Mouse (Mus musculus): Measurements from ENCODE around the gene Sipa1l3. TPM values are rescaled to one million over a fixed set of nuclear protein-coding genes. Genes with fewer than 3 reads are reported as not detected.

Gene Sipa1l3
- polyA plus RNA-seq, 1 experiment, result 63.3 TPM

DNA sequence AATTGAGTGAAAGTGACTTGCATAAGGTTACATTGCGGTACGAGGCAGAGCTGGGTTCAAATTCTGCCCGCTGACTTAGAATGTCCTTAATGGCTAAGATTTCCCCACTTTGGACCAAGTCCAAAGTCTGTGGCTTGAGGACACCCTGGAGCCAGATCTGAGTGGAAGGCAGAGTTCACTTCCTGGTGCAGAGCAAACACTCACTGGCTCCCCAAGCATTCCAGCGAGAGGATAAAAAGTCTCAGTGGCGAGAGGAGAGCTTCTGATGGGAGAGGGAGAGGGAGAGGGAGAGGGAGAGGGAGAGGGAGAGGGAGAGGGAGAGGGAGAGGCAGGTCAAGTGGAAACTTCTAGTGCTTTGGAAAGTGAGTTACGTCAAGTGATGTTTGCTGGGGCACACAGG, 100.2 kb downstream of the Sipa1l3 start:
- TF ChIP-seq POLR2A (IDR thresholded peaks at IDR 0.05; ENCODE audit: borderline replicate concordance, insufficient read depth, low read length) (no peak), CTCF (IDR thresholded peaks at IDR 0.05; ENCODE audit: borderline replicate concordance, insufficient read depth, low read depth, low read length) (no peak)
- Histone ChIP-seq H3K4me3 (replicated peaks; ENCODE audit: insufficient read depth, low read depth, low read length) (no peak overlapping the region), H3K27ac (ENCODE audit: insufficient read depth, low read length) (no peak overlapping the region), H3K27me3 (ENCODE audit: control insufficient read depth, insufficient read depth, low read length) (no peaks in the 10 kb centered on the region), H3K4me1 (ENCODE audit: control insufficient read depth, insufficient read depth, low read length) (peaks cover 17% of the 10 kb centered on the region)
- 76% methylated on average over 6 of the region's 6 CpGs for WGBS
- DNase-seq, result no peak

DNA sequence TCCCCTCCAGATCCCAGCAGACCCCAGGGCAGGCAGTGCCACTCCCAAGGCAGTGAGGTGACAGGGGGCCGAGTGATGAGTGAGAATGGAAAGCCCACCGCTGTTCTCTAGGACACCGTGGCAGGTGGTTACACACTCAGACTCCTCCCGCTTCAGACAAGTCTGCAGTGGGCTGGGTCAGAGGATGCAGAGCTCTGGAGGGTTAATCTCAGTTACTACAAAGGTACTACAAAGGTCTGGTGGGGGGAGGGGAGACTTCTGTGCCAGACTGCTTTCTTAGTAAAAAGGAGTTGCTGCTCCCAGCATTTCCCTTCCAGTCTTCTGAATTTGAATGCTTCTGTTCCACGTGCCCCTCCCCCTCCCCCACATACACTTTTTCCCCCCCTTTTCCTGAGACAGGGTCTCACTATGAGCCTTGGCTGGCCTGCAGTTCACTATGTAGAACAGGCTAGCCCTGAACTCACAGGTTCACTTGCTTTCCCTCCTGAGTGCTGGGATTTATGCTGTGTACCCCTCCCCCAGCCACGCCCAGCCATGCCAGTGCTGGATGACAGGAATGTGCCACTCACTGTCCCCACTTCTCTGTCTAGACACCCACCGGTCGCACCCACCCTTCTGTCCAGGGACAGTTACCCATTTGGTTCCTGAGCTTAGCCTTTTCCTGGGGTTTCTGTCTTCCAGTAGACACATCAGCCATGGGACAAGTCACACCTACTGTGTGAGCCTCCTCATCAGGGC, 100.9 kb downstream of the Sipa1l3 start:
- Histone ChIP-seq H3K4me3 (replicated peaks; ENCODE audit: insufficient read depth, low read depth, low read length) (no peak overlapping the region), H3K27ac (ENCODE audit: insufficient read depth, low read length) (no peak overlapping the region), H3K27me3 (ENCODE audit: control insufficient read depth, insufficient read depth, low read length) (no peaks in the 10 kb centered on the region), H3K4me1 (ENCODE audit: control insufficient read depth, insufficient read depth, low read length) (peaks cover 17% of the 10 kb centered on the region)
- no peak for TF ChIP-seq CTCF (IDR thresholded peaks at IDR 0.05; ENCODE audit: borderline replicate concordance, insufficient read depth, low read depth, low read length)
- TF ChIP-seq POLR2A (IDR thresholded peaks at IDR 0.05; ENCODE audit: borderline replicate concordance, insufficient read depth, low read length), result no peak
- WGBS, result 67% methylated on average over 8 of the region's 8 CpGs
- DNase-seq, result no peak

DNA sequence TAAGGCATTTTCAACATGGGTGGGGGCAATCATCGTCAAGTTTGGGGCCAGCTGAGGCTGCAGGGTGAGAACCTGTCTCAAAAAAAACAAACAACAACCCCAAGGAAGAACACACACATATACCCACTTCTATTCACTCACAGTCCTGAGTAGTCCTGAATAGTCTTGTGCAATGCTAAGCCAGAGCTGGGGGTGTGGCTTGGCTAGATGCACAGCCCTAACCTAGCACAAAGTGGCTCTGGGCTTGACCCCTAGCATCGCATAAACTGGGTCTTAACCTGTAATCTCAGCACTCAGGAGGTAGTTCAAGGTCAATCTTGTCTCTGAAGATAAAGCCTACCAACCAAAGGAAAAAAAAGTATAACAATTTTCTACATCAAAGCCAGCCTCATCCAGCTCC, 101.5 kb downstream of the Sipa1l3 start:
- 70% methylated on average over 2 of the region's 2 CpGs for WGBS
- no peak overlapping the region for H3K4me3 ChIP-seq (replicated peaks; ENCODE audit: insufficient read depth, low read depth, low read length)
- DNase-seq, result no peak
- peaks cover 13% of the 10 kb centered on the region for H3K4me1 ChIP-seq (ENCODE audit: control insufficient read depth, insufficient read depth, low read length)
- TF ChIP-seq POLR2A (IDR thresholded peaks at IDR 0.05; ENCODE audit: borderline replicate concordance, insufficient read depth, low read length), result no peak
- no peak for TF ChIP-seq CTCF (IDR thresholded peaks at IDR 0.05; ENCODE audit: borderline replicate concordance, insufficient read depth, low read depth, low read length)
- H3K27ac ChIP-seq (ENCODE audit: insufficient read depth, low read length), result no peak overlapping the region
- no peaks in the 10 kb centered on the region for H3K27me3 ChIP-seq (ENCODE audit: control insufficient read depth, insufficient read depth, low read length)

DNA sequence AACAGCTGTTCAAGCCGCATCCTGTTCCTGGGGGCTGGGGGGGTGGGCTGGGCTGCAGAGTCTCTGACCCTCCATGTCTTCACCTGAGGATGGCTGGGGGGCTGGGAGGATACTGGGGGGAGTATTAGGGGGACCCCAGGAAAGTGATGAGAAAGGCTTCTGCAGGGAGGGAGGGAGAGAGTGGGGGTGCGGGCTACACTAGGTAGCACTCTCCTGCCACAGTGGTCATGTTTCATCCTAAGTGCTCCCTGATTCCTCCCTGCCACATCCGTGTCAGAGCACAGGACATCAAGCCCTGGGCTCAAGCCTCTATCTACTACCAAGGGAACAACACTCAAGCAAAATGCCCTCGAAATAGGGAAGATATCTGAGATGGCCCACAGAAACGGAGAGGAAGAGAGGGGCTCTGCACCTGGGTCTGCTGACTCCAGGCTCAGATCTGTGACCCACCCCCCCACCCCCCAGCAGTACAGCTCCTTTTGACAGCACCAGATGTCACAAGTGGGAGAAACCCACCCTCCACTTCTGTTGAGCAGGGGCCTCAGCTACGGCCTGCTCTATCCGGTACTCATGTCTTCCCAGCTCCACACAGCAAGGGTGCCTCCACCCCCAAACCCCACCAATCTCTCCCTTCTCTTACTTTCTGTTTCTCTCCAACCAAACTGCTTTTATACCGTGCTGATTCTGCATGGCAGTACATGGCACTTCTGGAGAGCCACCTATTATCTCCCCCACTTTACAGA, 106.4 kb downstream of the Sipa1l3 start:
- peaks cover 43% of the 10 kb centered on the region for H3K4me1 ChIP-seq (ENCODE audit: control insufficient read depth, insufficient read depth, low read length)
- no peaks in the 10 kb centered on the region for H3K27me3 ChIP-seq (ENCODE audit: control insufficient read depth, insufficient read depth, low read length)
- H3K4me3 ChIP-seq (replicated peaks; ENCODE audit: insufficient read depth, low read depth, low read length), result no peak overlapping the region
- 75% methylated on average over 8 of the region's 8 CpGs for WGBS
- H3K27ac ChIP-seq (ENCODE audit: insufficient read depth, low read length), result no peak overlapping the region
- DNase-seq, result no peak
- TF ChIP-seq POLR2A (IDR thresholded peaks at IDR 0.05; ENCODE audit: borderline replicate concordance, insufficient read depth, low read length) (no peak), CTCF (IDR thresholded peaks at IDR 0.05; ENCODE audit: borderline replicate concordance, insufficient read depth, low read depth, low read length) (no peak)

DNA sequence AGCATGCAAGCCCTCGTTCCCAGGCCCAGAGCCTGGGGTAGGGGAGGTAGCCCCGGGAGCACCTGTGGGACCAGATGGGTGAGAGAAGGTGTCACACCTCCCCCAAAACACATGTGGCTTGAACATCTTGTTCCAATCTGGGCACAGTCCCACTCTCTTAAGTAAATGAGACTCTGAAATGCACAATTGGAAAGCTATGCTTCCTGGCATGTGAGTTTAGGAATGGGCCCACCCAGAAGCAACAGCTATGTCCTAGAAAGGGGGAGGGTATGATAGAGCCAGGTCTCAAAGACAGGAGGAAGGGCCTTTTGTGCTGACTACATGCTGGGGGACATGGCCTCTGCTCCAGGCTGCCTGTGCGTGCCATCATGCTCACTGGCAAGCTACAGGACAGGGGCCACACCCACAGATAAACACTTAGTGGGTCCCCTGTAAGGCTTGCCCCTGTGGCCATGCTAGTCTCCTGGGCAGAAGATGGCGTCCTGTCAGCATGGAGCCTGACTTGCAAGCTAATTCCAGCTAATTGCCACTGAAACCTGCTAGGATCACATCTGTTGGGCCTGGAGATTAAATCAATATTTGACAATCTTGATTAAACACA, 107.1 kb downstream of the Sipa1l3 start:
- Histone ChIP-seq H3K27me3 (ENCODE audit: control insufficient read depth, insufficient read depth, low read length) (no peaks in the 10 kb centered on the region), H3K4me1 (ENCODE audit: control insufficient read depth, insufficient read depth, low read length) (peaks cover 50% of the 10 kb centered on the region), H3K4me3 (replicated peaks; ENCODE audit: insufficient read depth, low read depth, low read length) (no peak overlapping the region), H3K27ac (ENCODE audit: insufficient read depth, low read length) (no peak overlapping the region)
- 49% methylated on average over 4 of the region's 4 CpGs for WGBS
- no peak for DNase-seq
- TF ChIP-seq POLR2A (IDR thresholded peaks at IDR 0.05; ENCODE audit: borderline replicate concordance, insufficient read depth, low read length) (no peak), CTCF (IDR thresholded peaks at IDR 0.05; ENCODE audit: borderline replicate concordance, insufficient read depth, low read depth, low read length) (no peak)

DNA sequence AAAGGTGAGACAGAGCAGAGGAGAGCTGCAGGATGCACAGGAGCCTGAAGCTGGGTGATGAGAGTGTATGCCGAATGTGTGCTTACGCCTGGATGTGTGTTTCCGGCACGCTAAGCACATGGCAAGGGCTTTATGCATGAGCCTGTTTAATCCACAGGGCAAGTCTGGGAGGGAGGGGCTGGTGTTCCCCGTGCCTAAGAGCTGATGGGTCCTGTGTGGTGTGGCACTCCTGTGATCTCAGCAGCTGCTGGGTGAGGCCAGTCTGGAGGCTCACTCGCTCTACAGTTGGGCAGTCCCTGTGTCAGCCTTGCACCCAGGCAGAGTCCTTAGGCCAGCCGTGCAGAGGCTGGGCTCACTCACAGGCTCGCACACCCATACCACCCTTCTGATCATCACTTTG, 108.0 kb downstream of the Sipa1l3 start:
- Histone ChIP-seq H3K27me3 (ENCODE audit: control insufficient read depth, insufficient read depth, low read length) (no peaks in the 10 kb centered on the region), H3K4me1 (ENCODE audit: control insufficient read depth, insufficient read depth, low read length) (peaks cover 55% of the 10 kb centered on the region), H3K4me3 (replicated peaks; ENCODE audit: insufficient read depth, low read depth, low read length) (no peak overlapping the region), H3K27ac (ENCODE audit: insufficient read depth, low read length) (no peak overlapping the region)
- 78% methylated on average over 8 of the region's 8 CpGs for WGBS
- DNase-seq, result no peak
- TF ChIP-seq POLR2A (IDR thresholded peaks at IDR 0.05; ENCODE audit: borderline replicate concordance, insufficient read depth, low read length) (no peak), CTCF (IDR thresholded peaks at IDR 0.05; ENCODE audit: borderline replicate concordance, insufficient read depth, low read depth, low read length) (no peak)

DNA sequence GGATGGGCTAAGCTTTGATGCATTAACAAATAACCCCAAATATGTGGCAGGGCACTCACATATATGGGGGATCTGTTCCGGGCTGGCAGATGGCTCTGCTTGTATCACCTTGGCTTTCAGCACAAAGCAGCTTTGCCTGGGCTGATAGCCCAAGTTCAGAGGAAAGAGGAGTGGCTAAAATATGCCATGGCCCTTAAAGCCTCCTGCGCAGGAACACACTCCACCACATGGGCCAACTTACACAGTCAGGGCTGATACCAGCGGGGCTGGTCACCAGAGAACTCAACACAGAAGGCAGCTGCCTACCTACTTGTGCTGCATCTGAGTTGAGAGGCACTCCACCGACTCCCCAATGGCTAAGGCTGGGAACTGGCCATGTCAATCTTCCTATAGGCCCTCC, 111.6 kb downstream of the Sipa1l3 start:
- Histone ChIP-seq H3K4me3 (replicated peaks; ENCODE audit: insufficient read depth, low read depth, low read length) (no peak overlapping the region), H3K4me1 (ENCODE audit: control insufficient read depth, insufficient read depth, low read length) (peaks cover 53% of the 10 kb centered on the region), H3K27ac (ENCODE audit: insufficient read depth, low read length) (peak overlapping the region; percentile 4; the same call in 1 of the 2 replicates), H3K27me3 (ENCODE audit: control insufficient read depth, insufficient read depth, low read length) (no peaks in the 10 kb centered on the region)
- DNase-seq, result peak; percentile 47 to 69
- WGBS, result 16% methylated on average over 4 of the region's 4 CpGs
- TF ChIP-seq CTCF (IDR thresholded peaks at IDR 0.05; ENCODE audit: borderline replicate concordance, insufficient read depth, low read depth, low read length), result no peak
- peak; percentile 26; the same call in 1 of the 2 replicates for TF ChIP-seq POLR2A (IDR thresholded peaks at IDR 0.05; ENCODE audit: borderline replicate concordance, insufficient read depth, low read length)
